Mouse (Mus musculus): ENCODE results near the gene Gm13539.
"Not testable (repeated sequence)": the region's sequence is repeated elsewhere in the genome, so short reads cannot be mapped to it uniquely, and the experiment has no call there.

Gene Gm13539

GRCm38 (mm10) chr2:25781957-25782356 is at the start of gene Gm13539:
Gene Gm13539, plus strand, starts transcription at chr2:25782257.
- DNase-seq (ENCODE audit: low spot score in 2 of 2), result no peak

DNA sequence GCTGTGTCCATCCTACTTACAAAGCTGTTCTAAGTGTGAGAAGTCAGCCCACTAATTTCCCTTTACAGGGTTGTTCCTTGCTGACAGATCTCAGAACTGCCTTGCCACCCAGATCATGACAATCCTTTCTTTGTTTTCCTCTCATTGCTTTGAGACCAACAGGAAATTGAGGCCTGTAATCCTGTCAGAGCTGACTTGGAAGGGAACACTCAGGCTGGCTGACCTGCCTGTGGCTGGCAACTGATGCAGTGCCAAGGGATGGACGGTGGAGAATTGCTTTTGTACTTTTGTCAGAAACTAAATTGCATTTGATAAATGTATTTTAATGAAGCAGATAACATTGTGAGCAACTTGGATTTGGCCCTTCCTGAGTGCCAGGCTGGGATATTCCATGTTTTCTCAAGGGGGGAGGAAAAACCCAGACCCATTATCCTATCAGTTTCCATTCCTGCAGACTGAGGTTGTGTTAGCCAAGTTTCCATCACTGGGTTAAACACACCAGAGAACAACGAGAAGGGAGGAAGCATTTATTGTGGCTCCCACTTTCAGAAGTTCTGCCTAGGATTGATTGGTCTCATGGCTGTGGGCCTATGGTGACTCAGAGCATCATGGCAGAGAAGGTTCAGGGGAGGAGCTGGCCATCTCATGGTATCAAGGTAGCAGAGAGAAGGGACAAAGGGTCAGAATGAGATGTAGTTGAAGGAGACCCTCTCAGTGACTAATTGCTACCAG is 48.7 kb upstream of the Gm13539 start:
- DNase-seq (ENCODE audit: low spot score in 2 of 2), result no peak

DNA sequence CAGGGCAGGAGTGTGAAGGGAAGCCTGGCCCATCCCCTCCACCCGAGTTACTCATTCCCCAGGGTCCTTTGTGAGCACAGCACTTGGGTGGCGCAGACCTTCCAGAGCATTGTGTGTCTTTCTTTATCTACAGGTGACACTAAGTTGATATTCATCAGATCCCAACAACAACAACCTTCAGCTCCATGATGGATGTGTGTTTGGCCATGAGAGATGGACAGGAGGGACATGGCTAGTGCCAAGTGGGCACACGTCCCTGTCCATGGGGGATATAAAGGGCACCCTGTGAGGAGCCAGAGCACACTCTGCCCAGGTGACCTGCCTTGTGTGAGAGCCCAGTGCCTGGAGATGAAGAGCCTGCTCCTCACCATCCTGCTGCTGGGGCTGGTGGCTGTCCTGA is 45.3 kb upstream of the Gm13539 start, which contains the start of gene Obp2b:
Gene Obp2b, plus strand, starts transcription at position 301 of the 400 bp plus-strand sequence.
- DNase-seq (ENCODE audit: low spot score in 2 of 2), result not testable (repeated sequence)

DNA sequence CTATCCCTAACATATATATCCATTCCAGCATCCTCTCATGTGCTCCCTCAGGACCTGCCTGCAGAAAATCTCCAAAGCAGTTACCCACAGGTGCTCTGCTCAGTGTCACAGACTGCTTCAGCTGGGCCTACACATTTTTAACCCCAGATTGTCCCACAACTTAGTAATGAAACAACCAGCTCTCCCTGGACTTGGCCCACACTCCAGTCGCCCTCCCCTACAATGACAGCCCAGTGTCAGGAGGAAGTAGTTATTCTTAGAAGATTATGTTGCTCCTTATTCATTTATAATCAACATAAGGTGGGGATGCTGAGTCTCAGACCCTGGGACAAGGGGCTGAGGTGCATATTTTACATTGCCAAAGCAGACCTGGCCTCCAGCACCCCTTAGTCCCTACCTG is 40.4 kb upstream of the Gm13539 start:
- DNase-seq (ENCODE audit: low spot score in 2 of 2), result no peak

- DNase-seq (ENCODE audit: low spot score in 2 of 2), result no peak
Measured at GRCm38 (mm10) chr2:25754201-25754600, 27.9 kb upstream of the Gm13539 start.

DNA sequence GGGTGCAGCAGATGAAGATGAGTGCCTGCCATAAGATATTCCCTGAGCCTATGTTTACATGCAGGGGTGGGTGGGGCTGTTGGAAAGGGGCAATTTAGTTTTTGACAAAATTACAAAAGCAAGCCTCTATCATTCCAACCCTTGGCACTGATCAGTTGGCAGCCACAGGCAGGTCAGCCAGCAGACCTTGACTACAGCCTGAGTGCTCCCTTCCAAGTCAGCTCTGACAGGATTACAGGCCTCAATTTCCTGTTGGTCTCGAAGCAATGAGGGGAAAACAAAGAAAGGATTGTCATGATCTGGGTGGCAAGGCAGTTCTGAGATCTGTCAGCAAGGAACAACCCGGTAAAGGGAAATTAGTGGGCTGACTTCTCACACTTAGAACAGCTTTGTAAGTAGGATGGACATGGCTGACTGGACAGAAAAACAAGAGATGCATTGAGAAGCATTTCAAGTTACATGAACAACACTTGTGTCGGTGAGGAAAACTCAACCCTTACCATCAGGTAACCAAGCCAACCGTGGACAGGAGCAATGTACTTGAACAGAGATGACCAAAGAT is 23.9 kb upstream of the Gm13539 start:
- DNase-seq (ENCODE audit: low spot score in 2 of 2), result no peak

GRCm38 (mm10) chr2:25765269-25765668 is 16.8 kb upstream of the Gm13539 start, which contains the start of gene Lcn3:
Gene Lcn3, plus strand, starts transcription at chr2:25765569.
- no peak for DNase-seq (ENCODE audit: low spot score in 2 of 2)

DNA sequence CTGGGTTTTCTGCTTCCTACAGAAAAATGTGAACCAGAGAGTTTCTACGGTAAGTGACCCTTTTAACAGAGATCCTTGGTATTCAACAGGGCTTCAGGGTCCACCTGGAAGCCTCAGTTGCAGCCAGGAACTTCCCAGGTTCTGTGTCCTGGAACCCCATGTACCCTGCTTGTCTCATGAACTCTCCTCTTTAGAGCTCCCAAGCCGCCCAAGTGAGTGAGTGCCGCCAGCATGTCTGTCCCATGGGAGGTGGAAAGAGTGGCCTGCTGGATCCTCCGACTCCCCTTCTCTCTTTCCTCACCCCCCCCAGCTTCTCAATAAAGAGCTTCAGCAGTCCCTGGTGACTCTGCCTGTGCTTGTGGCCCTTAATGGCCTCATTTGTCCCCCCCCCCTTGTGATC is 14.3 kb upstream of the Gm13539 start:
- DNase-seq (ENCODE audit: low spot score in 2 of 2), result no peak

GRCm38 (mm10) chr2:25773507-25773906 is 8.6 kb upstream of the Gm13539 start:
- DNase-seq (ENCODE audit: low spot score in 2 of 2), result no peak

- DNase-seq (ENCODE audit: low spot score in 2 of 2), result no peak
Measured at GRCm38 (mm10) chr2:25774640-25775039, 7.4 kb upstream of the Gm13539 start.

GRCm38 (mm10) chr2:25775991-25776390 is 6.1 kb upstream of the Gm13539 start:
- no peak for DNase-seq (ENCODE audit: low spot score in 2 of 2)

DNA sequence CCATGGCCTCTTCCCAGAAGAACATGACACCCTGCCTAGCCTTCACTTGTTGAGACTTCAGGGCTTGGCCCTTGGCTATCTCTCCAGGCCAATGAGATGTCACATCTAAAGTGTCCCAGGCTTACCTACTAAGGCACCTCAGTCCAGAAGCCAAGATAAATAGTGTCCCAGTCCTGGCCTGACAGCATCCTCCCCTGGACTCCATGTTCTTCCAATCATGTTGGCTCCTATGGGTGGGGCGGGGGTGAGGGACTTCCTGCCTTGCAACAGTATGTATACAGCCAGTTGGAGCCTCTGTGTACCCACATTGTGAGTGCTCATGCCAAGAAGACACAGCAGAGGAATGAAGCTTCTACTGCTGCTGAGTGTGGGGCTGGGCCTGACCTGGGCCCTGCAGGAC is 5.3 kb upstream of the Gm13539 start, which contains the start of gene Lcn11:
Gene Lcn11, plus strand, starts transcription at position 301 of the 400 bp plus-strand sequence.
- DNase-seq (ENCODE audit: low spot score in 2 of 2), result no peak

DNA sequence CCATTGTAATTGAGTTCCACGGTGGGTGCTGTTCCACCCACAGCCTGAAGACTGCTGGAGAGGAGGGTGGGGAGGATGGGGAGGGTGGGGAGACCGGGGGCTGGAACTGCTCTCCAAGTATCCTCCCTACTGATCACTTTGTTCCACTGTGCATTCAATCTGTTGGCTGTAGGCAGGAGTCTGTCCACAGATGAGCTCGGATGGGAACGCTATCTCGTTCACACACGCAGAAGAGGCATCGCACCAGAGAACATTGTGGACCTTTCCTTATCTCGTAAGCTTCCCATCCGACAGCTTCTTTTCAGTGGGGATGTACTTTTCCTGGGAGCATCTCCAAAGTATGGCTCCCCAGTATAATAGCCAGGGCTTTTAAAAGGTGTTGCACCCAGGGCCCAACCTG is 3.0 kb upstream of the Gm13539 start:
- no peak for DNase-seq (ENCODE audit: low spot score in 2 of 2)

- DNase-seq (ENCODE audit: low spot score in 2 of 2), result no peak
Measured at GRCm38 (mm10) chr2:25780921-25781320, 1.1 kb upstream of the Gm13539 start.

DNA sequence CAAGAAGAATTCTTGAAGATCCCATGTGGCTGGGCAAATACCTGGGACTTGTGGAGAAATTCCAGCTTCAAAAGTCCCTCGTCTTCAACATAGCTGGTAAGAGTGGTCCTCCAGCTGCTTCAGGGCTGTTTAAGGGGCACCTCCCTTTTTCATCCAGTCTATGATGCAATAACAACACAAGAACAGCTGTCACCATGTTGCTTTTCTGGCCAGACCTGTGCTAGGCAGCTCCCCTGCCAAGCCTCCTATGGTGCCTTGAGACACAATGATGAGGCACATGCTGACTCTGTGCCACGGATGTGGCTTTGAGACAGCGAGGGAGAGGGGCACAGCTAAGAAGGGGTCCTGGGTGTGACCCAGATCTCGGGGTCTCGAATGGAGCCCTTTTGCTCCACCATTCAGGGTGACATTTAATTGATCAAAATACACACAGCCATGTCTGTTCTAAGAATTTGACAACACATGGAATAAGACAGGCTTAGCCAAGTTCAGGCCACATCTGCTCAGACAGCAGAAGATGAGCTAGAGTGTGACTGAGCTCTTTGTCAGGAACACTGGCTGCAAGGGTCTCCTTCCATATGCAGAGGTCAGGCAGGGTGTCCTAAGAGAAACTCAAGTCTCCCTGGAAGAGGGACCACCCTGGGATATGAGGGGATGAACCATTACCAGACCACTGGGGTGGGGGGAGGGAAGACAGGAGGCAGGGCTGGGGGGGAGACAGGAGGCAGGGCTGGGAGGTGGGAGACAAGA is 3.7 kb downstream of the Gm13539 start:
- DNase-seq (ENCODE audit: low spot score in 2 of 2), result no peak

- DNase-seq (ENCODE audit: low spot score in 2 of 2), result no peak
Measured at GRCm38 (mm10) chr2:25789092-25789491, 7.0 kb downstream of the Gm13539 start.

DNA sequence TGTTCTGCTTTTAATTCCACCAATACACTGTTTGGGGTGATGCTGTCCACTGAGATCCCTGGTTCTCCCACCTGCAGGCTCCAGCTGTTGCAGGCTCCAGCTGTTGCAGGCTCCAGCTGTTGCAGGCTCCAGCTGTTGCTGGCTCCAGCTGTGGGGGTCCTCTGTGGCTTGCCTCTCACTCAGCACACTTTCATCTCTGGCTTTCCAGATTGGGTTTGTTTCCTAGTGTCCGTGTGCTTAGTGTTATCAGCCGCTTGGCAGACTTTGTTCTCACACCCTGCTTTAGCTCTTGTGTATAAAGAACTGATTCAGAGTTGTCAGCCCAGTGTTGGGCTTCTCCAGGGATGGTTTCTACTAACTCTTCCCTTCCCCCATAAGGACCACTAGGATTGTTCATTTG is 15.6 kb downstream of the Gm13539 start:
- DNase-seq (ENCODE audit: low spot score in 2 of 2), result no peak

DNA sequence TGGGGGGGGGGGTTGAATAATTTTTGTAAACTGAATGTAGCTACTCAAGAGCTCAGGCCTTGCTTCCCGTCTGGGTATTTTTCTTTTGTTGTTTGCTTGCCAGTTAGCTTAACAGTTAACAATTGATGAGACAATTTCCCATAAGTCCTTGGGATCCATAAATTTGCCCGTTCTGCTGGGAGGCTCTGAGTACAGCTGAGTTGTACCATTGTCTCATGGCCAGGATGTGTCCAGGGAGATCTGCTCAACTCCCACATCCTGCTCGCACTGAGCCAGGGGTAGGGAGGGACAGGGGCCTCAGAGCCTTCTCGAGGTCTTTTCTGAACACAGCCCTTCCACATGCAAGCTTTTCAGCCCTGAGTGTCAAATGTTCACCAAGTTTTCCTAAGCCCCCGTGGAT is 16.0 kb downstream of the Gm13539 start:
- DNase-seq (ENCODE audit: low spot score in 2 of 2), result no peak

DNA sequence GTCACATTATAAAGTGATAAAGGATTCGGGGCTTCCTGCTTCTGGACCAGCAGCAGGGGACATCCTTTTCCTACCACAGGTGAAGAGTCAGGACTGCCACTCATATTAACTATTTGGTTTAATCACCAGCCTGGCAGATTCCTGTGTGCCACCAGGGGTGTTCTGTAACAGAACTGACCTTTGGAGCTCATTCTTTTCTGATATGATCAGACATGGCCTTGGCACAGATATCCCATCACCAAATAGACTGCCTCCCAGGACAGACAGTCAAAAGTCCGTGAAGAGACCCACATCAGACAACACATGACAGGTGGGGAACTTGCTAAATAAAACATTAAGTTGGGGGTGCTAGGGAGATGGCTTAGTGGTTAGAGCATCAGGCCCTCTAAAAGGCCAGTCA is 29.7 kb downstream of the Gm13539 start:
- DNase-seq (ENCODE audit: low spot score in 2 of 2), result no peak

DNA sequence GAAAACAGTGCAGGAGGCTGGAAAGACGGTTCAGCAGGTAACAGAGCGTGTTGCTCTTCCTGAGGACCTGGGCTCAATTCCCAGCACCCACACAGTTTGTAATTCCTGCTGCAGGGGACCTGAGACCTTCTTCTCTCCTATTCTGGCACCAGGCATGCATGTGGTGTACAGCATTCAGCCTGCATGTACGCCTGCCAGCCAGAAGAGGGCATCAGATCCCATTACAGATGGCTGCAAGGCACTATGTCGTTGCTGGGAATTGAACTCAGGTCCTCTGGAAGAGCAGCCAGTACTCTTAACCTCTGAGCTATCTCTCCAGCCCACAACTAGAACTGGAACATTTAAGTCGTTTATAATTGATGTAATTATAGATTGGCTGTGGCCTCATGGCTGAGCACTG is 31.3 kb downstream of the Gm13539 start:
- no peak for DNase-seq (ENCODE audit: low spot score in 2 of 2)

GRCm38 (mm10) chr2:25815748-25816147 is 33.7 kb downstream of the Gm13539 start, which contains the start of gene Glt6d1:
Gene Glt6d1, minus strand, starts transcription at chr2:25815848.
- DNase-seq (ENCODE audit: low spot score in 2 of 2), result not testable (repeated sequence)

GRCm38 (mm10) chr2:25822806-25823205 is 40.7 kb downstream of the Gm13539 start, which contains the start of gene Lcn9:
Gene Lcn9, plus strand, starts transcription at chr2:25823153.
- peak in 1 of 2 experiments; percentile 10 for DNase-seq (ENCODE audit: low spot score in 2 of 2)

All from right cerebral cortex, adult 2 months (tissue).